Mouse (Mus musculus) heart, adult 11 months (tissue): ENCODE results near the gene Vmn2r40.
"Not testable (repeated sequence)": the region's sequence is repeated elsewhere in the genome, so short reads cannot be mapped to it uniquely, and the experiment has no call there.

Experiments
- DNase-seq: peaks from one replicate; pipeline ENCODE4 v3.0.0; 2022

The Vmn2r40 gene

GRCm38 (mm10) chr7:8931335-8931734 lies at the start of gene Vmn2r40:
TSS of gene Vmn2r40 (minus strand) at chr7:8931435.
- DNase-seq, result not testable (repeated sequence)
